Mouse (Mus musculus): ENCODE measurements at regions not wholly inside any gene's neighbourhood (a gene's known extent, or its start where the extent isn't known, plus 50 kb on each side); places are given as distances from the start of the nearest gene placed in this dataset.

- Histone ChIP-seq H3K27me3 (ENCODE audit: control insufficient read depth, insufficient read depth, low read length) (no peaks in the 10 kb centered on the region), H3K27ac (ENCODE audit: insufficient read depth, low read length) (no peak overlapping the region), H3K4me3 (ENCODE audit: extremely low read depth, insufficient read depth, insufficient read length) (no peak overlapping the region), H3K36me3 (ENCODE audit: control insufficient read depth, insufficient read depth, low read length) (no peaks in the 10 kb centered on the region), H3K4me1 (ENCODE audit: control insufficient read depth, insufficient read depth, insufficient read length) (no peaks in the 10 kb centered on the region)
- no peak for TF ChIP-seq CTCF (IDR thresholded peaks at IDR 0.05; ENCODE audit: extremely low read depth, insufficient read depth, insufficient read length, insufficient replicate concordance)
- no peak for TF ChIP-seq POLR2A (IDR thresholded peaks at IDR 0.05; ENCODE audit: low read depth, low read length)
- 93% methylated on average over 5 of the region's 5 CpGs for WGBS
- DNase-seq (ENCODE audit: low read depth in 1 of 2, low spot score in 2 of 2): no peak
These were observed 132.7 kb upstream of the Cdkn3 start for GRCm38 (mm10) chr14:46627690-46628089.

GRCm38 (mm10) chr14:46625760-46626159, 134.6 kb upstream of the Cdkn3 start:
- Histone ChIP-seq H3K4me3 (ENCODE audit: extremely low read depth, insufficient read depth, insufficient read length) (no peak overlapping the region), H3K36me3 (ENCODE audit: control insufficient read depth, insufficient read depth, low read length) (no peaks in the 10 kb centered on the region), H3K27ac (ENCODE audit: insufficient read depth, low read length) (no peak overlapping the region), H3K27me3 (ENCODE audit: control insufficient read depth, insufficient read depth, low read length) (no peaks in the 10 kb centered on the region), H3K4me1 (ENCODE audit: control insufficient read depth, insufficient read depth, insufficient read length) (no peaks in the 10 kb centered on the region)
- WGBS: 89% methylated on average over 7 of the region's 7 CpGs
- no peak for DNase-seq (ENCODE audit: low read depth in 1 of 2, low spot score in 2 of 2)
- TF ChIP-seq CTCF (IDR thresholded peaks at IDR 0.05; ENCODE audit: extremely low read depth, insufficient read depth, insufficient read length, insufficient replicate concordance): no peak
- no peak for TF ChIP-seq POLR2A (IDR thresholded peaks at IDR 0.05; ENCODE audit: low read depth, low read length)

- no peaks in the 10 kb centered on the region for H3K4me1 ChIP-seq (ENCODE audit: control insufficient read depth, insufficient read depth, insufficient read length)
- no peak for DNase-seq (ENCODE audit: low read depth in 1 of 2, low spot score in 2 of 2)
- H3K4me3 ChIP-seq (ENCODE audit: extremely low read depth, insufficient read depth, insufficient read length): no peak overlapping the region
- no peaks in the 10 kb centered on the region for H3K36me3 ChIP-seq (ENCODE audit: control insufficient read depth, insufficient read depth, low read length)
- TF ChIP-seq POLR2A (IDR thresholded peaks at IDR 0.05; ENCODE audit: low read depth, low read length) (no peak), CTCF (IDR thresholded peaks at IDR 0.05; ENCODE audit: extremely low read depth, insufficient read depth, insufficient read length, insufficient replicate concordance) (no peak)
- WGBS: 53% methylated on average over 2 of the region's 2 CpGs
- no peak overlapping the region for H3K27ac ChIP-seq (ENCODE audit: insufficient read depth, low read length)
- no peaks in the 10 kb centered on the region for H3K27me3 ChIP-seq (ENCODE audit: control insufficient read depth, insufficient read depth, low read length)
These were observed 136.7 kb upstream of the Cdkn3 start for GRCm38 (mm10) chr14:46623645-46624044.

- no peaks in the 10 kb centered on the region for H3K27me3 ChIP-seq (ENCODE audit: control insufficient read depth, insufficient read depth, low read length)
- TF ChIP-seq POLR2A (IDR thresholded peaks at IDR 0.05; ENCODE audit: low read depth, low read length) (no peak), CTCF (IDR thresholded peaks at IDR 0.05; ENCODE audit: extremely low read depth, insufficient read depth, insufficient read length, insufficient replicate concordance) (no peak)
- no peak for DNase-seq (ENCODE audit: low read depth in 1 of 2, low spot score in 2 of 2)
- no peak overlapping the region for H3K4me3 ChIP-seq (ENCODE audit: extremely low read depth, insufficient read depth, insufficient read length)
- H3K4me1 ChIP-seq (ENCODE audit: control insufficient read depth, insufficient read depth, insufficient read length): no peaks in the 10 kb centered on the region
- 91% methylated on average over 9 of the region's 9 CpGs for WGBS
- no peak overlapping the region for H3K27ac ChIP-seq (ENCODE audit: insufficient read depth, low read length)
- H3K36me3 ChIP-seq (ENCODE audit: control insufficient read depth, insufficient read depth, low read length): no peaks in the 10 kb centered on the region
These were observed 144.3 kb upstream of the Cdkn3 start for GRCm38 (mm10) chr14:46616030-46616429.

GRCm38 (mm10) chr14:46614936-46615335, 145.4 kb upstream of the Cdkn3 start:
- no peak for DNase-seq (ENCODE audit: low read depth in 1 of 2, low spot score in 2 of 2)
- 78% methylated on average over 4 of the region's 4 CpGs for WGBS
- no peaks in the 10 kb centered on the region for H3K36me3 ChIP-seq (ENCODE audit: control insufficient read depth, insufficient read depth, low read length)
- H3K27me3 ChIP-seq (ENCODE audit: control insufficient read depth, insufficient read depth, low read length): no peaks in the 10 kb centered on the region
- TF ChIP-seq POLR2A (IDR thresholded peaks at IDR 0.05; ENCODE audit: low read depth, low read length): no peak
- TF ChIP-seq CTCF (IDR thresholded peaks at IDR 0.05; ENCODE audit: extremely low read depth, insufficient read depth, insufficient read length, insufficient replicate concordance): no peak
- H3K4me1 ChIP-seq (ENCODE audit: control insufficient read depth, insufficient read depth, insufficient read length): no peaks in the 10 kb centered on the region
- H3K4me3 ChIP-seq (ENCODE audit: extremely low read depth, insufficient read depth, insufficient read length): no peak overlapping the region
- no peak overlapping the region for H3K27ac ChIP-seq (ENCODE audit: insufficient read depth, low read length)

GRCm38 (mm10) chr14:46613748-46614147, 146.6 kb upstream of the Cdkn3 start:
- no peak overlapping the region for H3K27ac ChIP-seq (ENCODE audit: insufficient read depth, low read length)
- TF ChIP-seq CTCF (IDR thresholded peaks at IDR 0.05; ENCODE audit: extremely low read depth, insufficient read depth, insufficient read length, insufficient replicate concordance) (no peak), POLR2A (IDR thresholded peaks at IDR 0.05; ENCODE audit: low read depth, low read length) (no peak)
- DNase-seq (ENCODE audit: low read depth in 1 of 2, low spot score in 2 of 2): no peak
- no peaks in the 10 kb centered on the region for H3K36me3 ChIP-seq (ENCODE audit: control insufficient read depth, insufficient read depth, low read length)
- no peaks in the 10 kb centered on the region for H3K27me3 ChIP-seq (ENCODE audit: control insufficient read depth, insufficient read depth, low read length)
- no peaks in the 10 kb centered on the region for H3K4me1 ChIP-seq (ENCODE audit: control insufficient read depth, insufficient read depth, insufficient read length)
- WGBS: 83% methylated on average over 4 of the region's 4 CpGs
- H3K4me3 ChIP-seq (ENCODE audit: extremely low read depth, insufficient read depth, insufficient read length): no peak overlapping the region

- H3K4me1 ChIP-seq (ENCODE audit: control insufficient read depth, insufficient read depth, insufficient read length): no peaks in the 10 kb centered on the region
- no peak overlapping the region for H3K27ac ChIP-seq (ENCODE audit: insufficient read depth, low read length)
- no peaks in the 10 kb centered on the region for H3K36me3 ChIP-seq (ENCODE audit: control insufficient read depth, insufficient read depth, low read length)
These were observed 147.1 kb upstream of the Cdkn3 start for GRCm38 (mm10) chr14:46613211-46613610.

More at GRCm38 (mm10) chr14:46613211-46613610, 147.1 kb upstream of the Cdkn3 start:
- H3K27me3 ChIP-seq (ENCODE audit: control insufficient read depth, insufficient read depth, low read length): no peaks in the 10 kb centered on the region
- DNase-seq (ENCODE audit: low read depth in 1 of 2, low spot score in 2 of 2): no peak
- WGBS: 89% methylated on average over 8 of the region's 8 CpGs
- TF ChIP-seq CTCF (IDR thresholded peaks at IDR 0.05; ENCODE audit: extremely low read depth, insufficient read depth, insufficient read length, insufficient replicate concordance) (no peak), POLR2A (IDR thresholded peaks at IDR 0.05; ENCODE audit: low read depth, low read length) (no peak)
- H3K4me3 ChIP-seq (ENCODE audit: extremely low read depth, insufficient read depth, insufficient read length): no peak overlapping the region

Measured in spleen, adult 2 months (tissue).